Mouse (Mus musculus): Measurements from ENCODE around the gene Tmx2. TPM values are rescaled to one million over a fixed set of nuclear protein-coding genes. Genes with fewer than 3 reads are reported as not detected.
"Not testable (repeated sequence)": the region's sequence is repeated elsewhere in the genome, so short reads cannot be mapped to it uniquely, and the experiment has no call there.

The Tmx2 gene
- polyA plus RNA-seq, 1 experiment from 2014 or later = 117 TPM

GRCm38 (mm10) chr2:84703497-84703896 is 24.6 kb upstream of the Tmx2 start:
- Histone ChIP-seq H3K9ac (ENCODE audit: low read length) (no peak overlapping the region), H3K27ac (ENCODE audit: low read length) (no peak overlapping the region), H3K9me3 (ENCODE audit: control insufficient read depth, low read length) (no peaks in the 10 kb centered on the region), H3K4me3 (ENCODE audit: low read length) (no peak overlapping the region), H3K27me3 (ENCODE audit: control insufficient read depth, insufficient read depth, low read depth, low read length) (no peaks in the 10 kb centered on the region), H3K4me1 (replicated peaks; ENCODE audit: control insufficient read depth, insufficient read depth, low read length) (no peaks in the 10 kb centered on the region), H3K36me3 (ENCODE audit: control insufficient read depth, insufficient read depth, low read length) (peaks cover 3% of the 10 kb centered on the region), H3K4me2 (ENCODE audit: low read depth, low read length) (no peak overlapping the region)
- 94% methylated on average over 1 of the region's 1 CpGs for WGBS
- no peak for ATAC-seq (ENCODE audit: low read depth)

GRCm38 (mm10) chr2:84695007-84695695 is 16.2 kb upstream of the Tmx2 start:
- H3K36me3 ChIP-seq (ENCODE audit: control insufficient read depth, insufficient read depth, low read length) = peaks cover 32% of the 10 kb centered on the region
- WGBS = 61% methylated on average over 5 of the region's 5 CpGs
- H3K4me1 ChIP-seq (replicated peaks; ENCODE audit: control insufficient read depth, insufficient read depth, low read length) = peaks cover 2% of the 10 kb centered on the region; the same call in 1 of the 2 replicates
- H3K9me3 ChIP-seq (ENCODE audit: control insufficient read depth, low read length) = no peaks in the 10 kb centered on the region
- peak; percentile 89 for ATAC-seq (ENCODE audit: low read depth)
- no peak overlapping the region for H3K4me2 ChIP-seq (ENCODE audit: low read depth, low read length)
- no peaks in the 10 kb centered on the region for H3K27me3 ChIP-seq (ENCODE audit: control insufficient read depth, insufficient read depth, low read depth, low read length)
- H3K27ac ChIP-seq (ENCODE audit: low read length) = peak overlapping the region; percentile 51
- no peak overlapping the region for H3K4me3 ChIP-seq (ENCODE audit: low read length)
- H3K9ac ChIP-seq (ENCODE audit: low read length) = no peak overlapping the region

GRCm38 (mm10) chr2:84690050-84690449 is 11.1 kb upstream of the Tmx2 start:
- Histone ChIP-seq H3K36me3 (ENCODE audit: control insufficient read depth, insufficient read depth, low read length) (peaks cover 54% of the 10 kb centered on the region), H3K9ac (ENCODE audit: low read length) (no peak overlapping the region), H3K4me2 (ENCODE audit: low read depth, low read length) (no peak overlapping the region), H3K27ac (ENCODE audit: low read length) (no peak overlapping the region), H3K27me3 (ENCODE audit: control insufficient read depth, insufficient read depth, low read depth, low read length) (no peaks in the 10 kb centered on the region), H3K4me3 (ENCODE audit: low read length) (no peak overlapping the region), H3K9me3 (ENCODE audit: control insufficient read depth, low read length) (no peaks in the 10 kb centered on the region), H3K4me1 (replicated peaks; ENCODE audit: control insufficient read depth, insufficient read depth, low read length) (no peaks in the 10 kb centered on the region)
- 87% methylated on average over 12 of the region's 12 CpGs for WGBS
- no peak for ATAC-seq (ENCODE audit: low read depth)

- Histone ChIP-seq H3K4me1 (replicated peaks; ENCODE audit: control insufficient read depth, insufficient read depth, low read length) (no peaks in the 10 kb centered on the region), H3K9me3 (ENCODE audit: control insufficient read depth, low read length) (no peaks in the 10 kb centered on the region), H3K9ac (ENCODE audit: low read length) (no peak overlapping the region), H3K36me3 (ENCODE audit: control insufficient read depth, insufficient read depth, low read length) (peaks cover 47% of the 10 kb centered on the region), H3K4me2 (ENCODE audit: low read depth, low read length) (no peak overlapping the region), H3K27me3 (ENCODE audit: control insufficient read depth, insufficient read depth, low read depth, low read length) (no peaks in the 10 kb centered on the region), H3K27ac (ENCODE audit: low read length) (no peak overlapping the region), H3K4me3 (ENCODE audit: low read length) (no peak overlapping the region)
- 80% methylated on average over 2 of the region's 2 CpGs for WGBS
- no peak for ATAC-seq (ENCODE audit: low read depth)
These were observed 9.3 kb upstream of the Tmx2 start for GRCm38 (mm10) chr2:84688080-84688844.

GRCm38 (mm10) chr2:84682605-84683183 is 3.8 kb upstream of the Tmx2 start:
- Histone ChIP-seq H3K27me3 (ENCODE audit: control insufficient read depth, insufficient read depth, low read depth, low read length) (no peaks in the 10 kb centered on the region), H3K4me2 (ENCODE audit: low read depth, low read length) (no peak overlapping the region), H3K27ac (ENCODE audit: low read length) (no peak overlapping the region), H3K36me3 (ENCODE audit: control insufficient read depth, insufficient read depth, low read length) (peaks cover 15% of the 10 kb centered on the region), H3K4me1 (replicated peaks; ENCODE audit: control insufficient read depth, insufficient read depth, low read length) (peaks cover 7% of the 10 kb centered on the region), H3K4me3 (ENCODE audit: low read length) (no peak overlapping the region), H3K9ac (ENCODE audit: low read length) (no peak overlapping the region), H3K9me3 (ENCODE audit: control insufficient read depth, low read length) (no peaks in the 10 kb centered on the region)
- 61% methylated on average over 6 of the region's 6 CpGs for WGBS
- ATAC-seq (ENCODE audit: low read depth) = no peak

- under 1% methylated on average over 44 of the region's 44 CpGs for WGBS
These were observed 716 bp downstream of the Tmx2 start, which contains the start of the genes Gm28635 and Med19 for GRCm38 (mm10) chr2:84677968-84678880. TSS of gene Gm28635 (minus strand) at chr2:84678041. TSS of gene Med19 (plus strand) at chr2:84678402.

GRCm38 (mm10) chr2:84677270-84677967 is 1.5 kb downstream of the Tmx2 start:
- no peaks in the 10 kb centered on the region for H3K9me3 ChIP-seq (ENCODE audit: control insufficient read depth, low read length)
- peak overlapping the region; percentile 66 for H3K9ac ChIP-seq (ENCODE audit: low read length)
- H3K4me1 ChIP-seq (replicated peaks; ENCODE audit: control insufficient read depth, insufficient read depth, low read length) = peaks cover 13% of the 10 kb centered on the region
- no peak overlapping the region for H3K27ac ChIP-seq (ENCODE audit: low read length)
- peaks cover 20% of the 10 kb centered on the region for H3K36me3 ChIP-seq (ENCODE audit: control insufficient read depth, insufficient read depth, low read length)
- H3K4me3 ChIP-seq (ENCODE audit: low read length) = peak overlapping the region; percentile 64
- H3K4me2 ChIP-seq (ENCODE audit: low read depth, low read length) = peak overlapping the region; percentile 73
- ATAC-seq (ENCODE audit: low read depth) = peak; percentile 39
- WGBS = 8% methylated on average over 22 of the region's 22 CpGs
- H3K27me3 ChIP-seq (ENCODE audit: control insufficient read depth, insufficient read depth, low read depth, low read length) = no peaks in the 10 kb centered on the region

More at GRCm38 (mm10) chr2:84677968-84678880, 716 bp downstream of the Tmx2 start, which contains the start of the genes Gm28635 and Med19:
- Histone ChIP-seq H3K9me3 (ENCODE audit: control insufficient read depth, low read length) (no peaks in the 10 kb centered on the region), H3K27me3 (ENCODE audit: control insufficient read depth, insufficient read depth, low read depth, low read length) (no peaks in the 10 kb centered on the region), H3K4me2 (ENCODE audit: low read depth, low read length) (peak within 1 kb of the TSS; percentile 89), H3K27ac (ENCODE audit: low read length) (peak within 1 kb of the TSS; percentile 81), H3K9ac (ENCODE audit: low read length) (peak within 1 kb of the TSS; percentile 95), H3K36me3 (ENCODE audit: control insufficient read depth, insufficient read depth, low read length) (peaks cover 13% of the 10 kb centered on the region), H3K4me3 (ENCODE audit: low read length) (peak within 1 kb of the TSS; percentile 100), H3K4me1 (replicated peaks; ENCODE audit: control insufficient read depth, insufficient read depth, low read length) (peaks cover 13% of the 10 kb centered on the region)
- ATAC-seq (ENCODE audit: low read depth) = peak; percentile 99

- H3K4me2 ChIP-seq (ENCODE audit: low read depth, low read length); H3K9ac ChIP-seq (ENCODE audit: low read length); ATAC-seq (ENCODE audit: low read depth); H3K9me3 ChIP-seq (ENCODE audit: control insufficient read depth, low read length); H3K4me1 ChIP-seq (replicated peaks; ENCODE audit: control insufficient read depth, insufficient read depth, low read length); H3K27me3 ChIP-seq (ENCODE audit: control insufficient read depth, insufficient read depth, low read depth, low read length); H3K4me3 ChIP-seq (ENCODE audit: low read length); H3K27ac ChIP-seq (ENCODE audit: low read length): not testable (repeated sequence)
- H3K36me3 ChIP-seq (ENCODE audit: control insufficient read depth, insufficient read depth, low read length) = peaks cover 19% of the 10 kb centered on the region
- WGBS = 51% methylated on average over 4 of the region's 5 CpGs
These were observed 7.4 kb downstream of the Tmx2 start for GRCm38 (mm10) chr2:84671535-84671934.

Measured in lung, embryonic 16.5 days (tissue).